Mouse (Mus musculus) bone marrow macrophage, adult 2 months (primary cell): ENCODE measurements around the gene Uhrf1bp1.

Experiments used
- CTCF ChIP-seq: IDR thresholded peaks from 2 replicates; pipeline ENCODE4 v1.5.1; 2012; ENCODE audit warnings: low read depth, mild to moderate bottlenecking, low read length, moderate library complexity
- POLR2A ChIP-seq: IDR thresholded peaks from 2 replicates; pipeline ENCODE4 v1.6.1; 2012; ENCODE audit warnings: mild to moderate bottlenecking, low read depth, low read length, borderline replicate concordance

DNA sequence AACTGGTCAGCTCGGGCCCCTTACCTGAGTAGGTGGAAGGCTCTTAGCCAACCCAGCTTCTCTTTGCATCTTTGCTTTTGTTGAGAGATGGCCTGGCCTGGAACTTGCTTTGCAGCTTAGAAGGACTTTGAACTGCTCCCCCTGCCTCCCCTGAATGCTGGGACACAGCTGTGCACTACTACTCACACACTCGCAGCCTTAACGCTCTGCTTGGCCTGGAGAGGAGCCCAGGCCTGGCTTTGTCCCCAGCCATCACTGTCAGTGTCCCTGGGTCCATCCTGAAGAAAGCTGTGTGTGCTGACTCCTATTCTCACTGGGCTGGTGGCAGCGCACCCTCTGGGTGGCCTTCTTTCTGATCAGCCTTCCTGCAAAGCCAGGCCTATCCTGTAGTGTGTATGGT, 64.4 kb downstream of the Uhrf1bp1 start:
- TF ChIP-seq CTCF = no peak
- no peak for TF ChIP-seq POLR2A
